Mouse (Mus musculus): ENCODE results near the gene 4933417A18Rik.
"Not testable (repeated sequence)": the region's sequence is repeated elsewhere in the genome, so short reads cannot be mapped to it uniquely, and the experiment has no call there.

4933417A18Rik gene

GRCm38 (mm10) chr13:34973770-34974169 lies 49.6 kb downstream of the 4933417A18Rik start:
- DNase-seq (ENCODE audit: low spot score in 2 of 2) = no peak

- no peak for DNase-seq (ENCODE audit: low spot score in 2 of 2)
These were observed 51.9 kb downstream of the 4933417A18Rik start for GRCm38 (mm10) chr13:34976116-34976515.

GRCm38 (mm10) chr13:34977410-34977809 lies 53.2 kb downstream of the 4933417A18Rik start:
- no peak for DNase-seq (ENCODE audit: low spot score in 2 of 2)

DNA sequence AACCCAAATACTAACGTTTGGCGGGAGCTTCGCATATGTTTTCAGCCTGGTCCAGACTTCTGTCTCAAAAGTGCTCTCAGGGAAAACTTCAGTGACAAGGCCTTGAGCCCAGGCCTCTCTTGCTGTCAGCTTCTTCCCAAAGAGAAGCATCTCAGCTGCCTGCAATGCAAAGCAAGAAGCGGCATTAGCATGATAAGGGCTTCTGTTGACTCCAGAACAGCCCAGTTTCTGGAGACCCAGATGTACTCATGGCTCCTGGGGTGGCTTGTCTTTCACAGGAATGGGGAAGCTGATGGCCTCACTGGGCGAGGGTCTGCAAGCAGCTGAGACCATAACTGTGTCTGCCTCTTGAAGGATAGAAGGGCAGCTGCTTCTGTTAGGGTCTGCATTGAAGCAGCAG lies 54.4 kb downstream of the 4933417A18Rik start:
- not testable (repeated sequence) for DNase-seq (ENCODE audit: low spot score in 2 of 2)

DNA sequence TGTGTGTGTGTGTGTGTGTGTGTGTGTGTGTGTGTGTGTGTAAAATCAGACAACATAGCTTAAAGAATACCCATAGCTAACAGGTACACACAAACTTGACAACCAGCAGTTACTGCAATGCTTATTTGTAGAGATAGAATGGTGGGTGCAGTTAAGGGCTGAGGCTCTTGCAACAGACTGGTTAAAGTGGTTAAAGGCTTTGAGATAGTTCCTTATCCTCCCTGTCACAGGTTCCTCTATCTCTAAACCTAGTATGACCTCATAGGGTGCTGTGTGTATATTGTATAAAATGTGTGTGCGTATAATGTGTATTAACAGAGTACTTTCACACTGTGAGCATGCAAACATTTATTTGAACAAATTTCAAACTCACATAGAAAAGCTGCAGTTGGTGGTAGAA lies 59.3 kb downstream of the 4933417A18Rik start:
- not testable (repeated sequence) for DNase-seq (ENCODE audit: low spot score in 2 of 2)

- no peak for DNase-seq (ENCODE audit: low spot score in 2 of 2)
These were observed 67.5 kb downstream of the 4933417A18Rik start for GRCm38 (mm10) chr13:34991581-34992273.

DNA sequence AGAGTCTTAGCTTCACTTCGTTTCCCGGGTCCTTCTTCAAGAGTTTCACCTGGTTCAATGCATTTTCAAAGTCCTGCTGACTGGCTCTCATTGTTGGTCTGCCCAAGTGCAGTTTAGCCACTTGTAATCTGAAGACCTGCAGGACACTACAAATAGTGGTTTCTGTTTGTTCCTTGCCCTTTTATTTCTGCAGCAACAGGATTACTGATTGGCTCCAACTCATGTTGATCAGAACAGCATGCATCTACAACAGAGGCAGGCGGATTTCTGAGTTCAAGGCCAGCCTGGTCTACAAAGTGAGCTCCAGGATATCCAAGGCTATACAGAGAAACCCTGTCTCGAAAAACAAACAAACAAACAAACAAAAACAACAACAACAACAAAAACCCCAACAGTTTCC lies 68.9 kb downstream of the 4933417A18Rik start:
- no peak for DNase-seq (ENCODE audit: low spot score in 2 of 2)

DNA sequence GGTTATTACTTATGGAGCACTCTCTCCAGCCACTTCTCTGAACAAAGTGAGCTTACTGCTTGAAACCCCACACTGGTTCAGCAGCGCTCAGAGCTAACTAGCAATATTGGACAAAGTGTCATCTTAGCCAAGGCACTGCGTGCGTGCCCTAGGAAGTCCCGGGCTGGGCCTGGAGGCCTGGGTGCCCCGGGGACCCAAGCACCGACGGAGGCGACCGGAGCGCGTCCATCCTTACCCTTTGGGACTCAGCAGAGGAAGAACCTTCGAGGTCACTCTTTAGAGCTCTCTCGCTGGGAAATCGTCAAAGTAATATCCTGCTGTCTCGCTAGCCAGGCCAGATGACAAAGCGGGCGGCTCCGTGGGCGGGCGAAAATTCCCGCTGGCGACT lies 69.4 kb downstream of the 4933417A18Rik start:
- DNase-seq (ENCODE audit: low spot score in 2 of 2) = no peak

DNA sequence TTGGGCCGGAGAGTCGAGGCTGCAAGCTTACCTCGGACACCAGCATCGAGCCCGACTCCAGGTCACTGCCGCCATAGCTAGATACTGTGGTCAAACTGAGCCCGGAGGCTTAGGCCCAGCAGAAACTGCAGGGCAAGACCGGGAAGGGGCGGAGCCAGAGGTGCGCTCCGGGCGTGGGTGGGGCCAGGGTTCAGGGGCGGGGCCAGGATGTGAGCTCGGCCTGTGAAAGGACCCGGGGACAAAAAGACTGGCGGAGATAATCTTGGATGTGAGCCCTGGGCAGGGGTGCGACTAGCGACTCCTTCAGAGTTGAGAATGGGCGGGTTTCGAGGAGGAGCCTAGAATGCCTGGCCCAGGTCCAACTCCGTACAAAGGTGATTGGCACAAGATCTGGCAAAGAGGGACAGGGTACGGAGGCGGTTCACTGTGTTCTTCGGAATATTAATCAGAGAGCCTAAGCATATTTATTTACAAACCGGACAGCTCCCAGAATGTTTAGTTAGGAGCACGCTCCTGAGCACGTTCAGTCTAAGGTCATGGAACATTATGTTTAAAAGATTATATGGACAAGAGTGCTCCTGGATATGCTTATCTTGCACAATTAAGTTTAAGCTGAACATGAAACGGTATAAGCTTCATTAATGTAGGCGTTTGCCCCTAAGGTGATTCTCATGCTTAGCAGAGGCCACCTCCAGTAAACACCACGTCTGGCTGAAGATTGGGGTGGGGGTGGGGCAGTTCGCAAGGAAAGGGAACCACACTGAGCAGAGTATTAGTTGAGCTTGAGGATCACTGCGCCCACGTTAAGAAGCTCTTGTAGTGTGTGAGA lies 70.0 kb downstream of the 4933417A18Rik start:
- peak; percentile 79 to 89 for DNase-seq (ENCODE audit: low spot score in 2 of 2)

GRCm38 (mm10) chr13:34995925-34996324 lies 71.7 kb downstream of the 4933417A18Rik start:
- no peak for DNase-seq (ENCODE audit: low spot score in 2 of 2)
